Mouse (Mus musculus) left cerebral cortex, adult 18-20 months (tissue): ENCODE data around the gene Defb48. TPM values are rescaled to one million over a fixed set of nuclear protein-coding genes. Genes with fewer than 3 reads are reported as not detected.

Experiments used
- DNase-seq, 2 experiments: peaks; one replicate each; pipeline ENCODE4 v3.0.0; 2021 to 2022; ENCODE audit warnings: low spot score in 2 of 2, mixed read lengths in 1 of 2
- total RNA-seq, 2 experiments: library from RNA; stranded (reverse); gene quantifications; 2 replicates each; pipeline ENCODE4 v1.2.3; 2021

Defb48 gene
- total RNA-seq, 2 experiments from 2014 or later = not detected

DNA sequence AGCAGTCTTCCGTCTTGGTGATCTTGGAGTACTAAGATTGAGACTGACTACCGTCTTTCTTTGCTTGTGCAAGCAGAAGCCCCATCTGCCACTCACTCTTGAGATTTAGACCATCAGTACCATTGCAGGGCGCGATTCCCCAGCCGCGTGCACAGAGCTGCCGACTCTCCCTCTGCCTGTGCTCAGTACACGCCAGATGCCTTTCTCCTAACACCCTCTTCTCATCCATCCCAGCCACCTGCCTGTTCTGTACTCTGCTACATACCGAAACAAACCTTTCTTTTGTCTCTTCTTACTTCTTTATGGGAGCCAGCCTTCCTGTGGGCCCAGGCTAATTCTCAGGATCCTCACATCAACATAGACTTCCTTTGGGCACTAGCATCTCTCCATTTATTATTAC lies 48.9 kb downstream of the Defb48 start:
- no peak for DNase-seq

DNA sequence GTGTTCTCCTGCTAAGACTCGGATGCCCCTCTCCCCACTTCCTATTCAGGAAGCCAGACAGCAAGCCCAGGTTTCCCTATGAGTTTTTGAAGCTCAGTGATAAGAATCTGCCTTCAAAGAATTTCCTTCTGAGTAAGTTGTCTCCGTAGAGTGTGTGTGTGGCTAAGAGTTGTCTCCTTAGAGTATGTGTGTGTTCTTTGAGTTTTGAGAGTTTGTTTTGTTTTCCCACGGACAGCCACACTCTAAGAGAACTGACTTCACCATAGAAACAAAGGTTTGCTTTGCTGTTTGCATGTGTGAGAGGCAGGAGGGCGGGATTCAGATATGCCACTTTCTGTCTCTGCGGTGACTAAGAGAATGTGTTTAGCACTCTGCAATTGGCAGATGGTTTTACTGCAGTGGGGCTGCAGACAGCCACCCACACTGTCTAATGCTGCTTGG lies 56.2 kb downstream of the Defb48 start:
- peak in 1 of 2 experiments; percentile 23 for DNase-seq

Other genes with a start within 250 kb of the Defb48 start
- gene Ints6, start 223.3 kb downstream of the Defb48 start, total RNA-seq = 10 to 100 TPM; 32.2 to 43.1 TPM
- gene Wdfy2, start 146.8 kb downstream of the Defb48 start, total RNA-seq = 10 to 100 TPM; 13.7 to 14.1 TPM
- gene Defb47, start 13.6 kb upstream of the Defb48 start, total RNA-seq = not detected
- gene Defb43, start 27.3 kb upstream of the Defb48 start, total RNA-seq = not detected
- not detected for gene Defb42, start 62.5 kb upstream of the Defb48 start, total RNA-seq
- gene Defb30, start 65.5 kb upstream of the Defb48 start, total RNA-seq = not detected